Mouse (Mus musculus) heart, postnatal 14 days (tissue): ENCODE results near the gene Tomm40l. TPM values are rescaled to one million over a fixed set of nuclear protein-coding genes. Genes with fewer than 3 reads are reported as not detected.

Source experiments
- DNase-seq, 2 experiments: peaks; one replicate each; pipeline ENCODE4 v3.0.0; 2021 to 2022
- intact Hi-C: fragments of 180-260 bp; cut with DNase I; formaldehyde crosslinking; loops from one replicate; pipeline ENCODE4 v1.15.1; 2025
- total RNA-seq, 2 experiments: library from RNA; stranded (reverse); gene quantifications; 2 replicates each; pipeline ENCODE4 v1.2.3; 2021

The Tomm40l gene
- total RNA-seq, 2 experiments from 2014 or later, result 86.2 to 92.8 TPM

DNA sequence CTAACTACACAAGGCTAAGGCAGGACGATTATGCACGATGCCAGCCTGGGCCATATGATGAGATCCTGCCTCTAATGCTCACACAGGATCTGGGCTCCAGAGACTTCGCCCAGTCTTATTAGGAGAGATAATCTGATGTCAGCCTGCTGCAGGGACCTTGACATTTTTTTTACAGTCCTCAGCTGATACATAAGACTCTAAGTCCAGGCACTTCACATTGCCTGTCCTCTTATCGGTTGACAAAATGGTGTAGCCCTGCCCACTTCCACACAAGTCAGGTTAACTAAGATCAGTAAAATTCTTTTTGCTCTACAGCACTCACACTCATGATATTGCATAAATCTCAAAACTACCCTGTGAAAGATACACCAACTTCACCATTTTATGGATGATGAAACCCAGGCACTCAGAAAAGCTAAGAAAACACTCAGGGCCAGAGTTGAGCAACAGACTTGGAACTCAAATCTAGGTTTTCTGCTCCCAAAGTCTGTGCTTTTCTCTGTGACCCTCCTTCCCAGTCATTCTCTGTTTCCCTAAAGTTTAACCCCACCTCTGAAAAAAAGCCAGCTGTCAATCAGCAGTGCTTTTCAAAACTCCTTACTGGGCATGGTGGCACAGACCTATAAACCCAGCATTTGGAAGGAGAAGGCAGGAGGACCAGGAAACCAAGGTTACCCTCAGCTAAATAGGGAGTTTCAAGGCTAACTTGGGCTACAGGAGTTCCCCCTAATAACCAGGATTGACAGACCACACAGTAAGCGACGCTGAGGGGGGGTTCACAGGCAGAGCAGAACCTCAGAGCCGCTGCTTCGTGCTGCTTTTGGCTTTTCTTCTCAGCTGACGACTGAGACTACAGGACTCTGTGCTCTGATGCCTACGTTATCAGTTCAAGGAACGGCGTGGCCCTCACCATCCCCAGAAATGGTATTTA, 10.8 kb upstream of the Tomm40l start:
- no peak for DNase-seq
- intact Hi-C loops, result no loop called here

DNA sequence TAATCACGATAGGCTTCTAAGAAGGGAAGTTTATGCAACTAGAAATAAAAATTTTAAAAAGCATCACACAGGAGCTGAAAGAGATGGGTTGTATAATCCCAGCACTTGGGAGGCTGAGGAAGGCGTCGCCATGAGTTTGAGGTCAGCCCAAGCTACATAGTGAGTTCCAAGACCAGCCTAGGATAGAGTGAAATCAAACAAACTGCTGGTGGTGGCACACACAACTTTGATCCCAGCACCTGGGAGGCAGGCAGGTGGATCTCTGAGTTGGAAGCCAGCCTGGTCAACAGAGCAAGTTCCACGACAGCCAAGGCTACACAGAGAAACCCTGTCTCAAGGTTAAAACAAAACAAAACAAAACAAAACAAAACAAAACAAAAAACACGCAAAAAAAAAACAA, 10.0 kb upstream of the Tomm40l start:
- intact Hi-C loops, result no loop called here
- DNase-seq, result no peak

- DNase-seq, result no peak
- intact Hi-C loops, result no loop called here
These were observed 9.5 kb upstream of the Tomm40l start for GRCm38 (mm10) chr1:171231844-171232243.

DNA sequence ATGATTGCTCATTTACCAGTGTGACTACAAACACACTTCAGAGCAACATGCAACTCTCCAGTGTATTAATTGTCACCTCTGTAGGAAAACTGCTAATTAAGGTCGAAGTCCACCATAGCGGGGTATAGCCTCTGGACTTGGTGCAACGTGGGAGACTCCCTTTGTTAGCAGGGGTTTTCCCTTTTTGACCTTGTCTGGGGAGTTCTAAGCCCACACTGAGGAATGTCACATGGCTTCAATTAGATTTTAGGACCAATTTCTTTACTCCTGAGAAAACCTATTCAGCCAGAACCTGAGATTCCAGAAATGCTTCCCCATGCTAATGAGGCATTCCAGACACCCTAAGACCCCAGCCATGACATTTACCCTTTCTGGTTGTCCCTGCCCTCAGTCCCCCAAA, 7.9 kb upstream of the Tomm40l start:
- DNase-seq, result no peak
- intact Hi-C loops, result no loop called here

DNA sequence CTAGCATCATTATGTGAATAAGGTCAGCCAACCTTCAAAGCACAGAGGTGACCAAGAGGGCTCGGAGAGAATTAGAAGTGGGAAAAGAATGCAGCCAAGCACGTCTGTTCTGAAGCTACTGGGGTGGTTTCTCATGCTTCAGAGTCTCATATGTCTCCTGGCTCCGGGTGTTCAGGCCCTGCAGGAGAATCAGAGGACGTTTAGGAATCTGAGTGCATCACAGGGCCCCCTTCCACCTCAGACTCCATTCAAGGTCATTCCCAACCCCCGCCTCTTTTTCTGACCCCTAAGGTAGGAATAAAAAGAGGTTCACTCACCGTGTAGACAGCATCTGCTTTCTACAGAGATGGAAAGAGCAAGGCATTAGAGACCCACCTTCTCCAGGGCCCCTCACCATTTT, 7.4 kb upstream of the Tomm40l start:
- DNase-seq, result no peak
- intact Hi-C loops, result no loop called here

GRCm38 (mm10) chr1:171227879-171228278, 5.6 kb upstream of the Tomm40l start:
- no peak for DNase-seq
- intact Hi-C loops, result no loop called here

DNA sequence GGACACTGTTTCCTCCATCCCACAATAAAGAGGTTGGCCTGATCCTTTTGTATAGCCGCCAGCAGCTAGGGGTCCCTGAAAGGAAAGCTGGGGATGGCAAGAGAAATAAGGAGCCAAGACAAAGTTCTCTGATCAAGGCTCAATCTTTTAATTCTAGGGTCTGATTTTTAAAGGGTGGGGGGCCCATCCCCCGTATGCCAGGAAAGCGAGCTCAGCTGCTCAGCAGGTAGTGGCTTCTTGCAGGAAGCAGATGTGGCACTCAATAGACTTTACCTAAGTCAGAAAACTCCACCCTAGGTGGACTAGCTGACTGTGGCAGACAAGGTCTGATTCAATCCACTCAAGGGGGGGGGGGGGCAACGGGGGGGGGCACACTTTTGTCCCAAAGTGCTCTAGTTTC, 4.5 kb upstream of the Tomm40l start:
- DNase-seq, result no peak
- intact Hi-C loops, result no loop called here

DNA sequence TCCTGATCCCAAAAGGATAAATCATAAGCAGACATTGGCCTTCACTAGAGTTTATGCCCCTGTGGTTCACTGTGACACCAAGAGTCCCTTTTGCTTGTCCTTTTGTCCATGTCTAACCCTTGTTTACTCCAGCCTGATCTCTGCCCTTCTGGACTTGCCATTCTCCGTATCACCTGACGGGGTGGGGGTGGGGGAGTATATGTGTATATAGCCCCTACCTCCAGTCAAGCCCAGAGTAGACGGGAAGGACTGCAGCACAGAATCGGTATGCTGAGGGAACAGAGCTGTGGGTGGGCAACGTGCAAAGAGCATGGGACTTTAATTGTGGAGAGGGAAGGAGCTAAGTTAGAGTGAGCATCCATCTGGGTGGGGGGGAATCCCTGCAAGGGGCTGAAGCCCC, 2.5 kb upstream of the Tomm40l start, which contains the start of gene Apoa2:
TSS of gene Apoa2 (plus strand) at position 198 of the 400 bp plus-strand sequence.
- intact Hi-C loops, result loop anchor here (2.0 kb wide), 1 partner anchor 58 kb away; no protein-coding TSS in a partner anchor

GRCm38 (mm10) chr1:171223796-171224195, 1.5 kb upstream of the Tomm40l start:
- no peak for DNase-seq
- intact Hi-C loops, result loop anchor here (2.0 kb wide), 3 partner anchors 15 to 59 kb away; no protein-coding TSS in a partner anchor

More for the DNA sequence above, 2.5 kb upstream of the Tomm40l start, which contains the start of gene Apoa2:
- DNase-seq, result no peak

DNA sequence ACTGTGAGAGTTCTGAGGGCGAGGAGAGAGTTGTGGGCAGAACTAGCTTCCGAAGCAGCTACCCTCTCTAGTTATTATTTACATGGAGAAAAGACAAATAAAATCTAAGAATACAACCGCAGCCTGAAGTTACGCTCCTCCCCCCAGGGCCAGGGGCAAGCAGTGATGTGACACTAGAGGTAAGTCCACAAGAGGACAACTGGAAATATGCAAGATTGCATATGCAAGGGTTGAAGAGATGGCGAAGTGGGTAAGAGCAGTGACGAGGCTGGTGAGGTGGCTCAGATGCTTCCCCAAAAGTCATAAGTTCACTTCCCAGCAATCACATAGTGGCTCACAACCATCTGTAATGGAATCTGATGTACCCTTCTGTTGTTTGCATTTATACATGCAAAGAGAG, 854 bp upstream of the Tomm40l start:
- intact Hi-C loops, result loop anchor here (2.0 kb wide), 2 partner anchors 16 to 34 kb away; no protein-coding TSS in a partner anchor
- no peak for DNase-seq

DNA sequence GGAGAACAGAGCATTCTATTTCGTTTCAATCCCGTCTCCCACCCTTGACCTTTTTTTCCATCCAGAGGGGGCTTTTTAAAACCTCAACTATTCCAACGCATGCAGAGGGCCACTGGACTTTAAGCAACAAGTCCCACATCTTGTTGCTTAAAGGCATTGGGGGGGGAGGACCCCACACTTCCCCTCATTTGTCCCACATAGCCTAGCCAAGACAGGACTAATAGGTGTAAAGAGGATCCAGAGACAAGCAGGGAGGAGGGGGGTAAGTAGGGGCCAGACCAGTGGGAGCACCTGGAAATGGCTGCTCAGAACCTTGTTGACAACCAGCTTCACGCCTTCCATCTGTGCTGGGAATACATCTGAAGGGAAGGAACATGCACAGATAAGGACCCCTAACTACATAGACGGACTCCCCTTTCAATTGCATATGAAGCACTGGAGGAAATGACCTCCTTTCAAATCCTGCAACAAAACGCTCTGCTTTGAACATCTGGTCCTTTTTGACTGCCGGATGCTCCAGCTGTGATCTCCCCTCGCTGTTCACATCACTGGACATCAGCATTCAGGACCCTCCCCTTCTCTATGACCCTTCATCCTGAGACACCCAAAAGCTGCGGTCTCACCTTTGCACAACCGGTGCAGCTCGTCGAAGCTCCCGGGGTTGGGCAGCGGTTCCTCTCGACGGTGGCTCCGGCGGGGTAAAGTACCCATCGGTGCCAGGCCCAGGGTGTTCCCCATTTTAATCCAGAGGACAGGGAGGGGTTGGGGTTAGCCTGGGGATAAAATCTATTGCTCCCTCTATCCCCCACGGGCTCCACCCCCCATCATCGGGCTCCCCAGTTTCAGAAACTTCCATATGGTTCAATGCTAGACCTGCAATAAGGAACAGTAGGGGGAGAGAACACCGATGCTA, 777 bp downstream of the Tomm40l start:
- intact Hi-C loops, result loop anchor here (1.0 to 2.0 kb wide), 4 partner anchors 17 to 105 kb away; no protein-coding TSS in a partner anchor
- DNase-seq, result no peak

DNA sequence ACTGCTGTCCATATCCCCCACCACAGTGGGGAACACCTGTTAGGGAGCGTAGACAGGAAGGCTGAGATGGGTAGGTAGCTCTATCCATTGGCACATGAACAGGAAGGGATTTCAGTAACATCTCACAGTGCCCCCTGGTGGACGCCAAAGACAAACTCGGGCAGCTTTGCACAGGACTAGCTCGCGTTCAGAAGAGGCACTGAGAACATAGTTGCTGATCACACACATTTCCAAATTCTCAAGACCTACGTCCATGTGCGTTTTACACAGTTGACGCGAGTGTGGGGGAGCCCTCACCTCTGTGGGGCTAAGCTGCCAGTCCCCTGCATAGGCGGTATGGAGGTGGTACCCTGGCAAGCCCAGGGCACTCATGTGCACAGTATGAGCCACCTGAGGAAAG, 1.4 kb downstream of the Tomm40l start:
- intact Hi-C loops, result loop anchor here (1.0 to 2.0 kb wide), 2 partner anchors 57 to 104 kb away; no protein-coding TSS in a partner anchor
- DNase-seq, result peak; percentile 88 to 92

- DNase-seq, result no peak
- intact Hi-C loops, result no loop called here
These were observed 5.9 kb downstream of the Tomm40l start for GRCm38 (mm10) chr1:171216241-171216955.

- intact Hi-C loops, result no loop called here
- no peak for DNase-seq
These were observed 8.4 kb downstream of the Tomm40l start, which contains the start of gene Nr1i3 for GRCm38 (mm10) chr1:171213801-171214496. TSS of gene Nr1i3 (plus strand) at chr1:171213970.

DNA sequence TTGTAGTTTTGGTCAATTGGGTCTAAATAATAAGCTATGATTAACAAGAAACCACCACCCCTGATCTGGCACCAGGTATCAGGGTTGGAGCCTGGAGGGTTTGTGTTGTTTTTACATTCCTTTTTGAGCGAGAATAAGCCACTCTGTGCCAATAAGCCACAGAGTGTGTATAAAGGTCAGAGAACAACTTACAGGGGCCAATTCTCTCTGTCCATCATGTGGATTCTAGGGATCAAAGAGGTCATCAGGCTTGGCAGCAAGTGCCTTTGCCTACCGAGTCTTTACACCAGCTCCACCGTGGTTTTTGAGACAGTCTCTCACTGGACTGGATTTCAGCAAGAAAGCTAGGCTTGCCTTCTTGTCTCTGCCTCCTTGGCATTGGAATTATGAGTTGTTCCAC, 9.5 kb downstream of the Tomm40l start:
- intact Hi-C loops, result no loop called here
- DNase-seq, result no peak

DNA sequence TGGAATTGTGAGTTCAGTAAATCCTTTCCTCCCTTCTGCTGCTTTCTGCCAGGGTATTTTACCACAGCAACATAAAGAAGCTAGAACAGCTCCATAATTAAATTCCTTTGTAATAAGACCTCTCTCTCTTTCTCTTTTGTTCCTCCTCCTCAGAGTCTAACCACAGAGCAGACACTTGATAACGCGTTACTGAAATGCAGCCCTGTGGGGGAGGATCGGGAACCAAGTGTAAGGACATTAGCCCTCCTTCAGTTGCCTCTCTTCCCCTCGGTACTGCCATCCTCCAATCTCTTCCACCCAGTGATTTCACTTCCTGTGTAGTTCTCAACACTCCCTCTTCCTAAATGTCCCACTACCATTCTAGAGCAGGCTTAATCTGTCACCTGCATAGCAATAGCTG, 12.9 kb downstream of the Tomm40l start:
- no peak for DNase-seq
- intact Hi-C loops, result no loop called here

DNA sequence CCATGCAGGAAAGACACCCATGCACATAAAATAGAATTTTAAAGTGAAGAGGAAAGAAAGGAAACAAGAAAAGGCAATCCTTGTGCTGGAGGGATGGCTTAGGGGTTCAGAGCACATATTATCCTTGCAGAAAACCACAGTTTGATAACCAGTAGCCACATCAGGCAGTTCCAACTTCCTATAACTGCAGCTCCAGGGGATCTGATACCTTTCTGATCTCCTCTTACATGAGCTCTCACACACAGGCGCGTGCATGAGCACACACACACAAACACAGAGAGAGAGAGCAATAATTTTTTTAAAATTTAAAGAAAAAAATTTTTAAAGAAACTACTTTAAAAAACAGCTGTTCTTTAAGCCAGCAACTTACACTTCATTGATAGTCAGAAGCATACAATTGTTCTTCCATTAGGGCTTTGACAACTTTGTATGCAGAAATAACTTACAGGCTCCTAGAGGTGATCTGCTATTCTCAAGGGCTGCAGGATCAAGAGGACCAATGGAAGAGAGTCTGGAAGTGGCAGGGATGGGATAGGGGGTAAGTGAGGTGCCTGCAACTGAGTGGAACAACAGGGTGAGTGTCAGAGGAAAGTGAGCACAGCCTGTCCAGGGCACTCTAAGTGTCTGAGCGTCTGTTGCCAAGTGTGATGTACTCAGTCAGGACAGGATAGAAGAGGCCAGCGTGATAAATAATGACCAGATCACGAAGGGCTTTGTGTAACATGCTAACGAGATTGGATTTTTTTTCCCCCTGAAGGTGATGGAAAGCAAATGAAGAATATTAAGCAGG, 16.4 kb downstream of the Tomm40l start:
- DNase-seq, result no peak
- intact Hi-C loops, result no loop called here

- intact Hi-C loops, result no loop called here
- no peak for DNase-seq
These were observed 18.1 kb downstream of the Tomm40l start for GRCm38 (mm10) chr1:171204249-171204644.
